Mouse (Mus musculus) liver, embryonic 16.5 days (tissue): ENCODE measurements around the gene Ssx2ip. TPM values are rescaled to one million over a fixed set of nuclear protein-coding genes. Genes with fewer than 3 reads are reported as not detected.

Experiments used
- ATAC-seq: fragments of 200-750 bp; cut with Nextera tagmentation; 2 replicates; pipeline ENCODE4 v1.8.0; 2017; ENCODE audit warnings: low read depth, mild to moderate bottlenecking, moderate number of reproducible peaks, moderate library complexity
- H3K27ac ChIP-seq: fragments of 300-500 bp; sonication (generic); 2 replicates; pipeline ENCODE4 v1.5.1; 2014; ENCODE audit warnings: mild to moderate bottlenecking, low read length
- H3K27me3 ChIP-seq: fragments of 300-500 bp; sonication (generic); 2 replicates; pipeline ENCODE4 v1.6.1; 2014; ENCODE audit warnings: low read depth, low read length, mixed read lengths; ENCODE audit not compliant: control insufficient read depth, insufficient read depth
- H3K36me3 ChIP-seq: fragments of 300-500 bp; sonication (generic); 2 replicates; pipeline ENCODE4 v1.6.1; 2014; ENCODE audit warnings: mild to moderate bottlenecking; ENCODE audit not compliant: control insufficient read depth, insufficient read depth
- H3K4me1 ChIP-seq: fragments of 300-500 bp; sonication (generic); 2 replicates; pipeline ENCODE4 v1.6.1; 2014; ENCODE audit warnings: low read depth, low read length, mixed read lengths; ENCODE audit not compliant: control insufficient read depth
- H3K4me2 ChIP-seq: fragments of 300-500 bp; sonication (generic); 2 replicates; pipeline ENCODE4 v1.6.1; 2014; ENCODE audit warnings: low read depth, low read length, mixed read lengths
- H3K4me3 ChIP-seq: fragments of 300-500 bp; sonication (generic); 2 replicates; pipeline ENCODE4 v1.5.1; 2014; ENCODE audit warnings: low read depth, mild to moderate bottlenecking, low read length
- H3K9ac ChIP-seq: fragments of 300-500 bp; sonication (generic); 2 replicates; pipeline ENCODE4 v1.6.1; 2014; ENCODE audit warnings: low read depth, low read length
- H3K9me3 ChIP-seq: fragments of 300-500 bp; sonication (generic); replicated peaks from 2 replicates; pipeline ENCODE4 v1.6.1; 2016; ENCODE audit warnings: low read length; ENCODE audit not compliant: control insufficient read depth
- WGBS: fragments of 180-500 bp; shearing (Covaris S2); extraction: QIAGEN DNeasy Blood & Tissue Kit; methylation state at CpG from one replicate; pipeline ENCODE4 v1.1.7; 2014; ENCODE audit not compliant: insufficient replicate concordance; 5-methylcytosine and 5-hydroxymethylcytosine counted together
- polyA plus RNA-seq: library from polyadenylated mRNA; unstranded; fragments of >200 nt; fragmentation: Nextera tagmentation; extraction: Ambion mirVana; gene quantifications from 2 replicates; pipeline ENCODE4 v1.2.1, GENCODE M21; 2015

The Ssx2ip gene
- polyA plus RNA-seq, 1 experiment from 2014 or later = 60.7 TPM

- Histone ChIP-seq H3K27ac (peak overlapping the region; percentile 87), H3K9me3 (no peaks in the 10 kb centered on the region), H3K9ac (peak overlapping the region; percentile 44; the same call in 1 of the 2 replicates), H3K4me1 (peaks cover 38% of the 10 kb centered on the region), H3K4me2 (peak overlapping the region; percentile 65), H3K36me3 (no peaks in the 10 kb centered on the region), H3K27me3 (no peaks in the 10 kb centered on the region), H3K4me3 (peak overlapping the region; percentile 22)
- ATAC-seq = peak; percentile 88
- 12% methylated on average over 7 of the region's 7 CpGs for WGBS
These were observed 10.8 kb upstream of the Ssx2ip start for GRCm38 (mm10) chr3:146393641-146394100.

- 72% methylated on average over 6 of the region's 6 CpGs for WGBS
- H3K4me1 ChIP-seq = peaks cover 31% of the 10 kb centered on the region
- no peak for ATAC-seq
These were observed 8.2 kb upstream of the Ssx2ip start for GRCm38 (mm10) chr3:146396256-146396655.

GRCm38 (mm10) chr3:146396934-146397333 is 7.5 kb upstream of the Ssx2ip start:
- no peaks in the 10 kb centered on the region for H3K27me3 ChIP-seq
- no peaks in the 10 kb centered on the region for H3K9me3 ChIP-seq
- WGBS = 79% methylated on average over 1 of the region's 1 CpGs
- H3K36me3 ChIP-seq = no peaks in the 10 kb centered on the region
- H3K4me2 ChIP-seq = no peak overlapping the region
- ATAC-seq = no peak
- peaks cover 26% of the 10 kb centered on the region for H3K4me1 ChIP-seq
- H3K4me3 ChIP-seq = no peak overlapping the region
- no peak overlapping the region for H3K9ac ChIP-seq
- H3K27ac ChIP-seq = no peak overlapping the region

More at GRCm38 (mm10) chr3:146396256-146396655, 8.2 kb upstream of the Ssx2ip start:
- H3K9ac ChIP-seq = no peak overlapping the region
- no peaks in the 10 kb centered on the region for H3K9me3 ChIP-seq
- no peak overlapping the region for H3K4me3 ChIP-seq
- H3K4me2 ChIP-seq = no peak overlapping the region
- H3K27ac ChIP-seq = no peak overlapping the region
- H3K27me3 ChIP-seq = no peaks in the 10 kb centered on the region
- H3K36me3 ChIP-seq = no peaks in the 10 kb centered on the region

GRCm38 (mm10) chr3:146397847-146398246 is 6.6 kb upstream of the Ssx2ip start:
- no peak overlapping the region for H3K9ac ChIP-seq
- 84% methylated on average over 4 of the region's 4 CpGs for WGBS

GRCm38 (mm10) chr3:146399203-146399602 is 5.2 kb upstream of the Ssx2ip start:
- no peaks in the 10 kb centered on the region for H3K27me3 ChIP-seq
- ATAC-seq = no peak
- H3K9me3 ChIP-seq = no peaks in the 10 kb centered on the region
- H3K36me3 ChIP-seq = no peaks in the 10 kb centered on the region
- H3K4me1 ChIP-seq = peaks cover 16% of the 10 kb centered on the region
- H3K27ac ChIP-seq = no peak overlapping the region
- 72% methylated on average over 5 of the region's 5 CpGs for WGBS
- no peak overlapping the region for H3K9ac ChIP-seq
- H3K4me3 ChIP-seq = no peak overlapping the region
- H3K4me2 ChIP-seq = no peak overlapping the region

More at GRCm38 (mm10) chr3:146397847-146398246, 6.6 kb upstream of the Ssx2ip start:
- Histone ChIP-seq H3K9me3 (no peaks in the 10 kb centered on the region), H3K27me3 (no peaks in the 10 kb centered on the region), H3K36me3 (no peaks in the 10 kb centered on the region), H3K4me2 (no peak overlapping the region), H3K27ac (no peak overlapping the region), H3K4me1 (peaks cover 18% of the 10 kb centered on the region), H3K4me3 (no peak overlapping the region)
- ATAC-seq = no peak

GRCm38 (mm10) chr3:146403770-146404169 is 672 bp upstream of the Ssx2ip start:
- H3K27me3 ChIP-seq = no peaks in the 10 kb centered on the region
- peak overlapping the region; percentile 81 for H3K27ac ChIP-seq
- peak overlapping the region; percentile 95 for H3K4me2 ChIP-seq
- no peaks in the 10 kb centered on the region for H3K9me3 ChIP-seq
- H3K4me1 ChIP-seq = peaks cover 38% of the 10 kb centered on the region
- no peak for ATAC-seq
- WGBS = 36% methylated on average over 3 of the region's 3 CpGs
- no peaks in the 10 kb centered on the region; the same call in 1 of the 2 replicates for H3K36me3 ChIP-seq
- peak overlapping the region; percentile 94 for H3K4me3 ChIP-seq
- peak overlapping the region; percentile 81 for H3K9ac ChIP-seq

- Histone ChIP-seq H3K27ac (peak overlapping the region; percentile 96), H3K9ac (peak overlapping the region; percentile 98), H3K36me3 (no peaks in the 10 kb centered on the region; the same call in 1 of the 2 replicates), H3K9me3 (no peaks in the 10 kb centered on the region), H3K4me3 (peak overlapping the region; percentile 94), H3K4me1 (peaks cover 54% of the 10 kb centered on the region), H3K27me3 (no peaks in the 10 kb centered on the region), H3K4me2 (peak overlapping the region; percentile 95)
- ATAC-seq = peak; percentile 72
- 15% methylated on average over 18 of the region's 18 CpGs for WGBS
These were observed 968 bp downstream of the Ssx2ip start for GRCm38 (mm10) chr3:146405213-146406006.

GRCm38 (mm10) chr3:146406007-146406341 is 1.5 kb downstream of the Ssx2ip start:
- H3K4me3 ChIP-seq = peak overlapping the region; percentile 94
- WGBS = 35% methylated on average over 5 of the region's 5 CpGs
- peak overlapping the region; percentile 95 for H3K4me2 ChIP-seq
- no peaks in the 10 kb centered on the region for H3K27me3 ChIP-seq
- H3K9ac ChIP-seq = peak overlapping the region; percentile 98
- peaks cover 59% of the 10 kb centered on the region for H3K4me1 ChIP-seq
- H3K9me3 ChIP-seq = no peaks in the 10 kb centered on the region
- no peaks in the 10 kb centered on the region; the same call in 1 of the 2 replicates for H3K36me3 ChIP-seq
- ATAC-seq = no peak
- peak overlapping the region; percentile 96 for H3K27ac ChIP-seq

GRCm38 (mm10) chr3:146407086-146407721 is 2.8 kb downstream of the Ssx2ip start:
- 87% methylated on average over 16 of the region's 16 CpGs for WGBS
- H3K4me1 ChIP-seq = peaks cover 70% of the 10 kb centered on the region
- peak overlapping the region; percentile 94 for H3K4me3 ChIP-seq
- peak overlapping the region; percentile 96 for H3K27ac ChIP-seq
- peak overlapping the region; percentile 95 for H3K4me2 ChIP-seq
- no peaks in the 10 kb centered on the region; the same call in 1 of the 2 replicates for H3K36me3 ChIP-seq
- ATAC-seq = no peak
- H3K9me3 ChIP-seq = no peaks in the 10 kb centered on the region
- H3K27me3 ChIP-seq = no peaks in the 10 kb centered on the region
- peak overlapping the region; percentile 98 for H3K9ac ChIP-seq
